Mouse (Mus musculus) liver, postnatal 0 days (tissue): Measurements from ENCODE around the gene Cdk14.

ENCODE experiments used
- CTCF ChIP-seq: sonication (generic); IDR thresholded peaks from 2 replicates; pipeline ENCODE4 v1.5.1; 2016; ENCODE audit warnings: antibody characterized with exemption, low read depth
- EP300 ChIP-seq: IDR thresholded peaks from 2 replicates; pipeline ENCODE4 v1.6.1; 2016; ENCODE audit warnings: antibody characterized with exemption, low read depth, mild to moderate bottlenecking

GRCm38 (mm10) chr5:4861592-4861991 is 558.5 kb downstream of the Cdk14 start:
- TF ChIP-seq EP300 = no peak
- TF ChIP-seq CTCF = no peak
